Mouse (Mus musculus) large intestine, adult 2 months (tissue): ENCODE results near the gene Lrg1. TPM values are rescaled to one million over a fixed set of nuclear protein-coding genes. Genes with fewer than 3 reads are reported as not detected.
A peak's percentile ranks its signal among the peaks of the same experiment; 100 is the strongest.
"Not testable (repeated sequence)": the region's sequence is repeated elsewhere in the genome, so short reads cannot be mapped to it uniquely, and the experiment has no call there.

Experiments
- DNase-seq: peaks from one replicate; pipeline ENCODE4 v3.0.0-alpha.2; 2012; ENCODE audit warnings: low read depth, low spot score
- WGBS: fragments of 180-500 bp; shearing (Covaris S2); methylation state at CpG from one replicate; pipeline ENCODE4 v1.1.7; 2018; 5-methylcytosine and 5-hydroxymethylcytosine counted together
- polyA plus RNA-seq: library from polyadenylated mRNA; depleted of rRNA; stranded (reverse); fragments of >200 nt; gene quantifications from 2 replicates; pipeline ENCODE4 v1.2.3, GENCODE M21; 2012; rRNA removed

Gene Lrg1
- polyA plus RNA-seq, 1 experiment: 29.5 TPM

- DNase-seq: no peak
These were observed 40.8 kb downstream of the Lrg1 start for GRCm38 (mm10) chr17:56080781-56081585.

GRCm38 (mm10) chr17:56079921-56080320, 41.9 kb downstream of the Lrg1 start:
- DNase-seq: no peak
- WGBS: under 1% methylated on average over 11 of the region's 11 CpGs

More at GRCm38 (mm10) chr17:56080781-56081585, 40.8 kb downstream of the Lrg1 start:
- 38% methylated on average over 8 of the region's 8 CpGs for WGBS

- WGBS: under 1% methylated on average over 61 of the region's 61 CpGs
- DNase-seq: peak; percentile 99
These were observed 42.7 kb downstream of the Lrg1 start, which contains the start of gene Hdgfl2 for GRCm38 (mm10) chr17:56078880-56079795. Hdgfl2 (plus strand) TSS chr17:56079634.

- DNase-seq: not testable (repeated sequence)
- 62% methylated on average over 9 of the region's 9 CpGs for WGBS
These were observed 43.4 kb downstream of the Lrg1 start for GRCm38 (mm10) chr17:56078361-56078760.

GRCm38 (mm10) chr17:56077523-56077922, 44.3 kb downstream of the Lrg1 start:
- 73% methylated on average over 5 of the region's 5 CpGs for WGBS
- DNase-seq: no peak

GRCm38 (mm10) chr17:56074827-56075208, 47.0 kb downstream of the Lrg1 start, which contains the start of gene Ubxn6:
Ubxn6 (minus strand) TSS chr17:56075028.
- WGBS: under 1% methylated on average over 35 of the region's 35 CpGs
- DNase-seq: peak; percentile 76

GRCm38 (mm10) chr17:56074097-56074826, 47.5 kb downstream of the Lrg1 start:
- WGBS: 7% methylated on average over 22 of the region's 22 CpGs
- DNase-seq: peak; percentile 64

- no peak for DNase-seq
- WGBS: 89% methylated on average over 5 of the region's 5 CpGs
These were observed 49.6 kb downstream of the Lrg1 start for GRCm38 (mm10) chr17:56072243-56072642.

- no peak for DNase-seq
These were observed 50.7 kb downstream of the Lrg1 start for GRCm38 (mm10) chr17:56071126-56071525.

Other genes starting within 250 kb of the Lrg1 start
- 0.35 and 0.56 TPM in 2 replicates for gene Zfp119a, start 243.1 kb downstream of the Lrg1 start, polyA plus RNA-seq
- gene Zfp959, start 229.9 kb downstream of the Lrg1 start, polyA plus RNA-seq: 0.89 and 1.3 TPM in 2 replicates
- 0.45 and 0.60 TPM in 2 replicates for gene Zfp119b, start 172.5 kb downstream of the Lrg1 start, polyA plus RNA-seq
- 5.6 and 7.3 TPM in 2 replicates for gene Ebi3, start 169.4 kb downstream of the Lrg1 start, polyA plus RNA-seq
- gene Yju2, start 162.9 kb downstream of the Lrg1 start, polyA plus RNA-seq: 5.8 and 7.2 TPM in 2 replicates
- 1.6 and 1.7 TPM in 2 replicates for gene Shd, start 151.5 kb downstream of the Lrg1 start, polyA plus RNA-seq
- 1.3 and 2.3 TPM in 2 replicates for gene Fsd1, start 135.5 kb downstream of the Lrg1 start, polyA plus RNA-seq
- 174 and 242 TPM in 2 replicates for gene Stap2, start 116.4 kb downstream of the Lrg1 start, polyA plus RNA-seq
- 177 and 217 TPM in 2 replicates for gene Mpnd, start 116.3 kb downstream of the Lrg1 start, polyA plus RNA-seq
- 56.9 and 68.9 TPM in 2 replicates for gene Sh3gl1, start 85.4 kb downstream of the Lrg1 start, polyA plus RNA-seq
- 6.9 and 7.0 TPM in 2 replicates for gene Chaf1a, start 81.6 kb downstream of the Lrg1 start, polyA plus RNA-seq
- gene Ubxn6, start 47.0 kb downstream of the Lrg1 start, polyA plus RNA-seq: 51.6 and 65.0 TPM in 2 replicates
- 22.2 and 26.6 TPM in 2 replicates for gene Hdgfl2, start 42.4 kb downstream of the Lrg1 start, polyA plus RNA-seq
- 12.9 and 18.1 TPM in 2 replicates for gene Plin4, start 12.2 kb downstream of the Lrg1 start, polyA plus RNA-seq
- gene Plin5, start 4.4 kb downstream of the Lrg1 start, polyA plus RNA-seq: 0.27 and 0.49 TPM in 2 replicates
- gene Sema6b, start 18.3 kb upstream of the Lrg1 start, polyA plus RNA-seq: 3.3 and 3.5 TPM in 2 replicates
- gene Tnfaip8l1, start 40.5 kb upstream of the Lrg1 start, polyA plus RNA-seq: 11.3 and 13.6 TPM in 2 replicates
- 112 and 113 TPM in 2 replicates for gene Mydgf, start 61.9 kb upstream of the Lrg1 start, polyA plus RNA-seq
- gene Dpp9, start 96.9 kb upstream of the Lrg1 start, polyA plus RNA-seq: 33.6 and 42.8 TPM in 2 replicates
- gene Fem1a, start 134.8 kb upstream of the Lrg1 start, polyA plus RNA-seq: 15.2 and 19.1 TPM in 2 replicates
- gene Ticam1, start 154.8 kb upstream of the Lrg1 start, polyA plus RNA-seq: 45.4 and 61.3 TPM in 2 replicates
- gene Plin3, start 170.9 kb upstream of the Lrg1 start, polyA plus RNA-seq: 81.6 and 154 TPM in 2 replicates
- gene Arrdc5, start 178.3 kb upstream of the Lrg1 start, polyA plus RNA-seq: not detected in 2 replicates
- gene Uhrf1, start 181.3 kb upstream of the Lrg1 start, polyA plus RNA-seq: 29.2 and 30.7 TPM in 2 replicates
- gene Kdm4b, start 204.1 kb upstream of the Lrg1 start, polyA plus RNA-seq: 16.4 and 22.7 TPM in 2 replicates